Mouse (Mus musculus): ENCODE measurements around the gene Isyna1. TPM values are rescaled to one million over a fixed set of nuclear protein-coding genes. Genes with fewer than 3 reads are reported as not detected.

The Isyna1 gene
- total RNA-seq, 2 experiments from 2014 or later: 41.4 to 46.4 TPM

- no peak for DNase-seq (ENCODE audit: low spot score in 2 of 2)
- peak overlapping the region; percentile 82; the same call in 1 of the 2 replicates for H3K27ac ChIP-seq
- no peak overlapping the region for H3K4me3 ChIP-seq
- no peak for TF ChIP-seq CTCF (conservative IDR thresholded peaks at IDR 0.05)
Observed at GRCm38 (mm10) chr8:70599507-70600290, 5.5 kb downstream of the Isyna1 start.

- no peak for DNase-seq (ENCODE audit: low spot score in 2 of 2)
- peak overlapping the region; percentile 39 for H3K4me3 ChIP-seq
- no peak for TF ChIP-seq CTCF (conservative IDR thresholded peaks at IDR 0.05)
- peak overlapping the region; percentile 82 for H3K27ac ChIP-seq
Observed at GRCm38 (mm10) chr8:70600473-70601270, 6.5 kb downstream of the Isyna1 start.

- peak overlapping the region; percentile 39 for H3K4me3 ChIP-seq
- no peak for TF ChIP-seq CTCF (conservative IDR thresholded peaks at IDR 0.05)
- H3K27ac ChIP-seq: peak overlapping the region; percentile 82
- DNase-seq (ENCODE audit: low spot score in 2 of 2): peak; percentile 83 to 89
Observed at GRCm38 (mm10) chr8:70601271-70601649, 7.1 kb downstream of the Isyna1 start.

DNA sequence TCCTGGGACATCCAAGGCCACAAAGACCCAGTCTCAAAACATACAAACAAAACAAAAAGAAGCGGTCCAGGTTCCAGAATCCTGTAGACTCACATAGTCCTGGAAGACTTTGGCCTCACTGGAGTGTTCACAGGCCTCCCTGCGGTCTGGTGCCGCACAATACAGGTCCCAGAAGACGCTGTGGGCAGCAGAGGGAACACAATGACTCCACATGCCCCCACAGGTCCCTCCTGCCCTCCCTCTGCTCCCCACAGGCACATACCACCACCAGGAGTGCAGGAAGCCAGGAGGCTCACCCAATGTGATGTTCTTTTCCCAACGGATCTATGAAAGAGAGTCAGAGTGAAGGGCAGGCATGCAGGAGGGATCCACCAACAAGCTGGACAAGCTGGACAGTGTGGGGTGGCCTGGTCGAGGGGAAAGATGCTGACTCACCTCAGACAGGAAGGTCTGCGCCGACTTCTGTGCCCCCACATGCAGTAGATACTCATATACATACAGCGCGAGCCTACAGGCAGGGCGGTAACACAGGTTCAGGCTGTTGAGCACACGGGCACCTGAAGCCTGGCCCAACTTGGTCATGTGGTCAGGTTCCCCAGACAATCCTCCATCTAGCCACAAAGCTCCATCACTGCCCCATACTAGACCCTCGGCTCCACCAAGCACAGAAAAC lies 8.1 kb downstream of the Isyna1 start:
- DNase-seq (ENCODE audit: low spot score in 2 of 2): no peak
- no peak for TF ChIP-seq CTCF (conservative IDR thresholded peaks at IDR 0.05)
- peak overlapping the region; percentile 82; the same call in 1 of the 2 replicates for H3K27ac ChIP-seq
- H3K4me3 ChIP-seq: no peak overlapping the region

- no peak for TF ChIP-seq CTCF (conservative IDR thresholded peaks at IDR 0.05)
- Histone ChIP-seq H3K27ac (peak overlapping the region; percentile 43; the same call in 1 of the 2 replicates), H3K4me3 (no peak overlapping the region)
- no peak for DNase-seq (ENCODE audit: low spot score in 2 of 2)
Observed at GRCm38 (mm10) chr8:70604558-70604957, 10.4 kb downstream of the Isyna1 start.

DNA sequence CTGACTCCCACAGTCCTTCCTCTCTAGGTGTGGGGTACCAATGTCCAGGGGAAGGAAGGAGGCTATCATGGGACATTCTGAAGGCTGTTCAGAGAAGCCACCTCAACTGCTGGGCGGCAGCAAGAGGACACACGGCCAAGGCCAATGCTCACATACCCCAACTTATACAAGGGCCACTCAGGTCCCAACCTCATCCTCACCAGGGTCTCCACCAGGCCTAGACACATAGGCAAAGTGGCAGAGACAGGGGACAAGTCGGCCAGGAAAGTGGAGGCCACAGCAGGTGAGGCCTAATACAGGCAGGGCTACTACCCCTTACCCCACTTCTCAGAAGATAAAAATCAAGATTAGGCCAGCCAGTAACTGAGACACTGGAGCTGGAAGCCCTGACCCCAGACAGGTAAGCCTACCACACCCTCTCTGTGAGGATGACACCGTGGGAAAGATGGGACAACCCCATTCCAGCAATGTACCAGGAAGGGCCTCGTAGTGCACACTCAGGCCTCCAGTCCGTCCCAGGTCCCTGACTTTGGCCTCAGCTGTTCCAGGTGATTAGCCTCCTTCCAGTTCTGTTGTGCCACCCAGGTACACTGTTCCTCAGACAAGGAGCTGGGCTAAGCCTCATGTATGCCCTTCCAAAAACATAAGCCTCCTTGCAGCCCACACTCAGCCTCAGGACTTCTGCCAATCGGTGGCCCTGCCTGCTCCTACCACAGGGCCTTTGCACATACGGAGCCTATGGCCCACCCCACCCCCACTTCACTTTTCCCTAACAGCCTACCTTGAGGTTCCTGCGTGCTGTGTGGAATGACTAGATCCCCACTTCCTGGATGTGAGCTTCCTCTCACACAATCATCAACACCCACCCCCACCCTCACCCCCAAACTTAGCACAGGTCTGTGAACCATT lies 12.0 kb downstream of the Isyna1 start:
- no peak for DNase-seq (ENCODE audit: low spot score in 2 of 2)
- TF ChIP-seq CTCF (conservative IDR thresholded peaks at IDR 0.05): no peak
- H3K4me3 ChIP-seq: no peak overlapping the region; the same call in 1 of the 2 replicates
- peak overlapping the region; percentile 23; the same call in 1 of the 2 replicates for H3K27ac ChIP-seq

GRCm38 (mm10) chr8:70606780-70607602 lies 12.8 kb downstream of the Isyna1 start:
- DNase-seq (ENCODE audit: low spot score in 2 of 2): no peak
- peak overlapping the region; percentile 99 for H3K27ac ChIP-seq
- no peak for TF ChIP-seq CTCF (conservative IDR thresholded peaks at IDR 0.05)

DNA sequence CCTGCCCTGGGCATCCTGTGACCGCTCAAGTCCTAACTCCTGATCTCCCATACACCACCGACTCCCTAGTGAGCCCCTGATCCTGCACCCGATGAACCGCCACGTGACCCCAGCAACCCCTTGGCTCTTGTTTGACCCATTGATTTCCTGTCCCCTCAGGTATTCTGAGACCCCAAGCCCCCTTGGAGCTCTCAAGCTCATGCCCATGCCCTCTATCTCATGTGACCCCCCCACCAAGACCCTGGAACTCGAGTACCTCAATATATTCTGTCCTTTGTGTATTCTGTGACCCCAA lies 13.4 kb downstream of the Isyna1 start:
- H3K27ac ChIP-seq: peak overlapping the region; percentile 99
- peak overlapping the region; percentile 90 for H3K4me3 ChIP-seq
- TF ChIP-seq CTCF (conservative IDR thresholded peaks at IDR 0.05): no peak
- no peak for DNase-seq (ENCODE audit: low spot score in 2 of 2)

More at GRCm38 (mm10) chr8:70606780-70607602, 12.8 kb downstream of the Isyna1 start:
- peak overlapping the region; percentile 90 for H3K4me3 ChIP-seq

GRCm38 (mm10) chr8:70607898-70608748 lies 13.9 kb downstream of the Isyna1 start:
- peak overlapping the region; percentile 90 for H3K4me3 ChIP-seq
- peak in 1 of 2 experiments; percentile 62 for DNase-seq (ENCODE audit: low spot score in 2 of 2)
- no peak for TF ChIP-seq CTCF (conservative IDR thresholded peaks at IDR 0.05)
- peak overlapping the region; percentile 99 for H3K27ac ChIP-seq

DNA sequence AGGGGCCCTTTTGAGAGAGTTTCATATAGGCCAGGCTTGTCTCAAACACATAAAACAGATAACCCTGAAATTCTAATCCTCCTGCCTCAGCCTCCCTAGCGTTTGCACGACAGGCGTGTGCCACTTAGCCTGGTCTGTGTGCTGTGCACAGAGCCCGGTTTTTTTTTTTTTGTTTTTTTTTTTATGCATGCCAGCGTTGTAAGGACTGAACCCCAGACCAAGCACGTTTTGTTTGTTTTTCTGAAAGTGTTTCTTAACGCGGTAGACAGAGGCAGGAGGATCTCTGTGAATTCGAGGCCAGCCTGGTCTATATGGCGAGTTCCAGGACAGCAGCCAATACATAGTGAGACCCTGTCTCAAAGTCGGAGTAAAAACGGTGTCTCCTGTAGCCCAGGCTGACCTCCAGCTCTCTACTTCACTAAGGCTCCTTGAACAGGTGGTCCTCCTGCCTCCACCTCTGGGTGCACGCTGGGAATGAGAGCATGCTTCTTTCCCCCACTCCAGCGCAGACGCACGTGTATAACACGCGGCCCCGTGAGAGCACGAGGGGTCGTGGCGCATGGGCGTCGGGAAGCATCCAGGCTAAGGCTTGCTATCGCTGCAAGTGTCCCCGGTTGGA lies 14.7 kb downstream of the Isyna1 start, which contains the start of gene Ssbp4:
TSS of gene Ssbp4 (minus strand) at position 124 of the 619 bp plus-strand sequence.
- no peak for TF ChIP-seq CTCF (conservative IDR thresholded peaks at IDR 0.05)
- peak within 1 kb of the TSS; percentile 90 for H3K4me3 ChIP-seq
- peak within 1 kb of the TSS; percentile 99 for H3K27ac ChIP-seq
- no peak for DNase-seq (ENCODE audit: low spot score in 2 of 2)
